Mouse (Mus musculus) CH12.LX (cell line): ENCODE measurements around the gene Prpf3.

Experiments used
- CTCF ChIP-seq, 2 experiments: IDR thresholded peaks in 1 of 2; conservative IDR thresholded peaks in 1 of 2; 2 replicates each; pipeline ENCODE4 v1.5.1; 2011 to 2012; ENCODE audit warnings: low read depth in 2 of 2, low read length in 2 of 2, improper control_type of control experiment in 1 of 2, inconsistent platforms in 1 of 2, mild to moderate bottlenecking in 1 of 2, moderate library complexity in 1 of 2
- ELF1 ChIP-seq: IDR thresholded peaks from 2 replicates; pipeline ENCODE4 v1.6.1; 2014; ENCODE audit warnings: low read depth, mild to moderate bottlenecking, inconsistent platforms, low read length, improper control_type of control experiment
- JUND ChIP-seq: conservative IDR thresholded peaks from 2 replicates; pipeline ENCODE4 v1.6.1; 2011; ENCODE audit warnings: low read depth, low read length, improper control_type of control experiment
- MAFK ChIP-seq: IDR thresholded peaks from 2 replicates; pipeline ENCODE4 v1.6.1; 2011; ENCODE audit warnings: low read length, improper control_type of control experiment; ENCODE audit not compliant: insufficient replicate concordance
- PAX5 ChIP-seq: IDR thresholded peaks from 2 replicates; pipeline ENCODE4 v1.6.1; 2012; ENCODE audit warnings: low read length, inconsistent platforms, mixed read lengths
- POLR2A ChIP-seq: IDR thresholded peaks from 2 replicates; pipeline ENCODE4 v1.6.1; 2011; ENCODE audit warnings: low read depth, mild to moderate bottlenecking, improper control_type of control experiment, low read length
- ZNF384 ChIP-seq: IDR thresholded peaks from 2 replicates; pipeline ENCODE4 v1.6.1; 2012; ENCODE audit warnings: low read depth, low read length, improper control_type of control experiment, inconsistent platforms

DNA sequence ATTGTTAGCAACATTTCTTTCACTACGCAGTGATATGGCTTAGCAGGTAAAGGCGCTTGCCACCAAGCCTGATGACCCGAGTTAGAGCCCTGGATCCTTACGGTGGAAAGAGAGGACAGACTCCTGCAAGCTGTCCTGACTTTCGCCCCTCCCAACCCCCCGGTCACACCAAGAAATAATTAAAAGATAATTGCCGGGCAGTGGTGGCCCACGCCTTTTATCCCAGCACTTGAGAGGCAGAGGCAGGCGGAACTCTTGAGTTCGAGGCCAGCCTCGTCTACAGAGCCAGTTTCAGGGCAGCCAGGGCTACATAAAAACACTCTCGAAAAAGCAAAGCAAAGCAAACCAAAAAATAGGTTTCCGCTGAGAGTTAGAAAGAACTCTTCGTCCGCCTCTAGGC lies 15.3 kb upstream of the Prpf3 start:
- TF ChIP-seq ELF1 (no peak), CTCF (conservative IDR thresholded peaks at IDR 0.05 in 1 of 2, IDR thresholded peaks at IDR 0.05 in 1 of 2; ENCODE audit: low read depth in 2 of 2, low read length in 2 of 2) (no peak), JUND (no peak), PAX5 (no peak), POLR2A (no peak), ZNF384 (no peak), MAFK (no peak)
